Mouse (Mus musculus) large intestine, adult 2 months (tissue): ENCODE results near the gene Aspscr1. TPM values are rescaled to one million over a fixed set of nuclear protein-coding genes. Genes with fewer than 3 reads are reported as not detected.

Experiments
- DNase-seq: peaks from one replicate; pipeline ENCODE4 v3.0.0-alpha.2; 2012; ENCODE audit warnings: low read depth, low spot score
- WGBS: fragments of 180-500 bp; shearing (Covaris S2); methylation state at CpG from one replicate; pipeline ENCODE4 v1.1.7; 2018; 5-methylcytosine and 5-hydroxymethylcytosine counted together
- polyA plus RNA-seq: library from polyadenylated mRNA; depleted of rRNA; stranded (reverse); fragments of >200 nt; gene quantifications from 2 replicates; pipeline ENCODE4 v1.2.3, GENCODE M21; 2012; rRNA removed

Gene Aspscr1
- 74.9 and 88.8 TPM in 2 replicates for polyA plus RNA-seq

- WGBS: under 1% methylated on average over 83 of the region's 83 CpGs
- peak; percentile 69 for DNase-seq
These were observed at the start of gene Aspscr1 for GRCm38 (mm10) chr11:120672687-120673593. Aspscr1 (plus strand) TSS chr11:120672973.

DNA sequence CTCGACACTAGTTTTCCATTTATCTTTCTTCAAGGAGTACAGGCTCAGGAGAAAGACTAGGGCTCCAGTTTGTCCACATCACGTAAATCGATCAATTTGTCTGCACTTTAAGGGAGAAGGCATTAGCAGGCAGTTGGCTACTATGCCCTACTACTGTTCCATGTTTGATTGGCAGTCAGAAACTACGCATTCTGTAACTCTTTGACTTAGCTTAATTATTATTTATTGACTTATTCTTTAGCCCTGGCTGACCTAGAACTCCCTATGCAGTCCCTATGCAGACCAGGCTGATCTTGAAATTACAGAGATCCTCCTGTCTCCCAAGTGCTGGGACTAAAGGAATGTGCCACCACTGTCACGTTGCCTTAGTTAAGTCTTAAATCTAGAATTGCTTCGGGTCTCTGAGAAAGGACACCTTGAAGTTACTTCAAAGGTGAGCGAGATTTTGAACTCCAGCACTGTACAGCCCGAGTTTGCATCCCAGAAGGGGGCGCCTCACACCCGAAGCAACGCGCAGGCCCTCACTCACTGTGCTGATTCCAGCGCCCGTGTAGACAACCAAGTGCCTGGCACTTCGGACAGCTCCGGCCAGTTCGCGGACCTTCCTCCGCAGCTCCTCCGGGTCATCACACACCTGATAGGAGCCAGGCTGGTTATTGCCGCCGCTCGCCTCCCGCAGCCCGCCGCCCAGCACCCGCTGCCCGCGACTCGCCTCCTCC lies 48.7 kb upstream of the Aspscr1 start:
- 10% methylated on average over 30 of the region's 30 CpGs for WGBS
- DNase-seq: no peak

- DNase-seq: no peak
- under 1% methylated on average over 53 of the region's 53 CpGs for WGBS
These were observed 48.1 kb upstream of the Aspscr1 start for GRCm38 (mm10) chr11:120624680-120625111.

DNA sequence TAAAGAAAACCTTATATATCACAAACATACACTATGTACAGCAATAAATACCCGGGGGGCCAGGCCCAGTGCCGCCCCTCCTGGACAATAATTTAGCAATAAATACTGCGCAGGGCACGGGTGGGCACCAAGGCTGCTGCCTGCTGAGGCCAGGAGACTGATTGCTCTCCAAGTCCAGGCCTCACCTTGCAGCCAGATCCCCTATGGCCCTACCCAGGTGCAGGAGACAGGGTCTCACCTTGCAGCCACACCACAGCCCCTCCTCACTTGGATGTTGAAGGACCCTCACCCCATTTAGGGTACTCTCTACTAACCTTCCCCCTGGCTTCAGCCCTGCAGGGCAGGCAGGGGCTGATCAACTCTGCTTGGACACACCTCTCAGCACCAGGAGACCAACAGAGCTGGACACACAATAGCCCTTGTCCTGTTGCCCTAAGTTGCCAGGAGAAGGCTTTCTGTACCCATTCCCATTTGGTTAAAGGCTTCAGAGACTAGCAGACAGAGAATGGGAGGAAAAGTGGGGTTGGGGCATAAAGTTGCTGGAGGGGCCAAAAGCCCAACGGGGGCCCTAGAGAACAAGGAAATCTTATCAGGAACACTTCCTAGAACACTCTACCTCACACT lies 47.5 kb upstream of the Aspscr1 start, which contains the start of gene Sirt7:
Gene Sirt7, minus strand, starts transcription at position 89 of the 624 bp plus-strand sequence.
- WGBS: 8% methylated on average over 5 of the region's 5 CpGs
- DNase-seq: no peak

DNA sequence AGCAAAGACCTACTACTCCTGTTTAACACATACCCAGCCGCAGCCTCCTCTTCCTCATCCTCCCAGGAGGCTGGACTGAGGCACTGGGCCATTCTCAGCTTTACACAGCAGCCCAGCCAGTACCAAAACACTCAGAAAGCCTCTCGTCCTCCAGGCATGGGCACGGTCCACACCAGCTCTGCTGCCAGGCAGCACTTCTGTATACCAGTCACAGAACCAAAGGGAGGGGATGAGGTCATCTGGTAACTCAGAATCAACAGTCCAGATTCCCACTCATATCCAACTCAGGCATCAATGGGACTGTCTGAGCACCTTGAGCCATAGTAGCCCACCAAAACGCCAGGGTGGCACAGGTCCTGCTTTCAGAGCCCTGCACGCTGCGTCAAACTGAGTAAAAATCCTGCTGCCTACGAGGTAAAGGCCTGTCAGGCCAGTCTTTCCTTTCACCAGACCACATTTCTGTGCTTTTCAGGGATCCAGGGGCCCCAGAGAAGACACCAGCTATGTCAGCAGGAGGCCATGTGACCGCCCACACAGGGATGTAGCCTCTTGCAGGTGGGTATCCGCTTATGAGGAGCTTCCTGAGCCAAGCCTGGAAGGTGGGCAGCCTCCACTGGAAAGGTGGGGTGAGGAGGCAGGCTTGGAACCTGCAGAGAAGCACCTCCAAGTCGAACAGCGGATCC lies 45.8 kb upstream of the Aspscr1 start:
- WGBS: 88% methylated on average over 11 of the region's 11 CpGs
- DNase-seq: no peak

DNA sequence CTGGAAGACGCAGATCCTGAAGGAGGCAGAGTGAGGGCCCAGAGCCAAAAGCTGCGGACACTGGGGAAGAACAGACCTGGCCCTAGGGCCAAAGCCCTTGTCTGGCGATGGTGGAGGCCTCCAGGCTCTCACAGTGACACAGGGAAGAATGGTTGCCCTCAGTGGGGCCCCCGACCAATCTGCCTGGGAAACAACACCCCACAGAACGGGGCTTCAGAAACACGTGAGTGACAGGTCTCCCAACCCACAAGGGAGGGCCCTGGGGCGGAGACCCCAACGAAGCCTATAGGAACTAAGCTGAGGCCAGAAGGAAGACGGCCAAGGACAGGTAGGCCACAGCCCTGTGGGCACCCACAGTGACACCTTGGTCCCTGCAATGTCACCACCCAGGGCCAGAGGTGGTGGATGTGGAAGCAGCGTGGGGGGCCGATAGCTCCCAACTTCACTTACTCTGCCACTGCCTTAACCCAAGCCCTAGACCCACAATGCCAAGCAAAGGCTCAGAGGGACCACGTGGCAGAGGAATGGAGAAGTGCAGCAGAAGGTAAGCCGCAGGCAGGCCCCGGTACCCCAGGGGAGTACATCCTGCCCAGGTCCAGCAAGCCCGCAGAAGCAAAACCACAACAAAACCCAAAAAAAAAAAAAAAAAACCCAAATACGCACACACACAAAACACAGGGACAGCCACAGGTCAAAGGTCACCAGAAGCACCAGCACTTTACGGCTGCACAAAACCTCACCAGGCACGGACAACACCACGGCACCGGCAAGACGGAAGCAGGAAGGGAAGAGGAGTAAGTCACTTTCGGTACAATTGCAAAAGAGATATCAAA lies 45.1 kb upstream of the Aspscr1 start:
- WGBS: 73% methylated on average over 22 of the region's 22 CpGs
- DNase-seq: no peak

DNA sequence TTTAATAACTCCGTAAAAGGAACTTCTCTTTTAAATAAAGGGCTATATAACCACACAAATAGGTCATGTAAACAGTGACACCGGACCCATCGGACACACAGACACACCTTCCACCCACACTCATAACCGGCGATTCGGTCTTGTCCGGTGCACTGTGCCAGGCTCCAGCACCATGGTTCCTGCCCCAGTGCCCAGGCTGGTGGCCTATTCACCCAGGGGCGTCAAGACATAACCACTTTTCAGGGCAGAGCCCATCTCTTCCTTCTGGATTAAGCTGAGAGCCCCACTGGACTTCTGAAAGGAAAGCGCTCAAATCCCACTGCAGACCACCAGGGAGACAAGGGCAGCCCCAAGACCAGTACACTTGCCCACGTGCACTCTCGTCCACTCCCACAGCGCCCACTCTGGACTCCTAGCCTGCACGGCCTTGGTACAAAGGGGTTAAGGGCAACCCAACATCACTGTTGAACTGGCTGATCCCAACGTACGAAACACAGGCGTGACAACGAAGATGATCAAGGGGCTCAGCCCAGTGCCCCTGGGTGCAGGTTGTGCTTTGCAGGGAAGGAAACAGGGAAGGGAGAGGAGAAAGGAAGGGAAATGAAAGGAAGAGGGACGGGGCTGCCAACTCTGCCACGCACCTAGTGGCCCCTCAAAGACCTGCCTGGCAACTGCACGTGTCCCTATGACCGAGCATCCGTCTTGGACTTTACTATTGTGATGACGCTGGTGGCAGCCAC lies 44.0 kb upstream of the Aspscr1 start:
- no peak for DNase-seq
- WGBS: 83% methylated on average over 23 of the region's 23 CpGs

- no peak for DNase-seq
These were observed 43.4 kb upstream of the Aspscr1 start for GRCm38 (mm10) chr11:120629341-120629730.

GRCm38 (mm10) chr11:120629911-120630310 lies 42.9 kb upstream of the Aspscr1 start:
- no peak for DNase-seq
- WGBS: 15% methylated on average over 7 of the region's 7 CpGs

More at GRCm38 (mm10) chr11:120629341-120629730, 43.4 kb upstream of the Aspscr1 start:
- 68% methylated on average over 23 of the region's 23 CpGs for WGBS

DNA sequence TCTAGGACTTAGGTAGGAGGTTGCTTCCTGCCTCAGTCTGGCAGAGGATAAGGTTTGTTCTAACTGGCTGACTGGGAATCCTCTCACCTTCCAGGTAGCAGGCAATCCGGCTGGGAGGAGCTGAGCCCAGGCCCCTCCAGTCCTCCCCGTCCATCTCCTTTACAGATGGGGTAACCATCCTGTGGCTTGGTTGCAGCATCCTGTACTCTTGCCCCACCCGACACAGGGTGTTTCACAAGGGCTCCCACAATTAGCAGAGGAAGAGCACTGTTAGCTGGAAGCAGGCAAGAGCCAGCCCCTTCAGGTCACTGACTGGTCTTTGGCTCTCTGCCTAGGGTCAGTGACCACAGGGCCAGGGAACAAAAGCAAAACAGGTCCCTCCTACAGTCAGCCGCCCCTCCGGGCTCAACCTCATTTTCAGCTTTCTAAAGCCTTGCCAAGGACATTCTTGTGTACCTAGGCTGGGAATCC lies 42.3 kb upstream of the Aspscr1 start:
- 16% methylated on average over 5 of the region's 5 CpGs for WGBS
- DNase-seq: no peak

DNA sequence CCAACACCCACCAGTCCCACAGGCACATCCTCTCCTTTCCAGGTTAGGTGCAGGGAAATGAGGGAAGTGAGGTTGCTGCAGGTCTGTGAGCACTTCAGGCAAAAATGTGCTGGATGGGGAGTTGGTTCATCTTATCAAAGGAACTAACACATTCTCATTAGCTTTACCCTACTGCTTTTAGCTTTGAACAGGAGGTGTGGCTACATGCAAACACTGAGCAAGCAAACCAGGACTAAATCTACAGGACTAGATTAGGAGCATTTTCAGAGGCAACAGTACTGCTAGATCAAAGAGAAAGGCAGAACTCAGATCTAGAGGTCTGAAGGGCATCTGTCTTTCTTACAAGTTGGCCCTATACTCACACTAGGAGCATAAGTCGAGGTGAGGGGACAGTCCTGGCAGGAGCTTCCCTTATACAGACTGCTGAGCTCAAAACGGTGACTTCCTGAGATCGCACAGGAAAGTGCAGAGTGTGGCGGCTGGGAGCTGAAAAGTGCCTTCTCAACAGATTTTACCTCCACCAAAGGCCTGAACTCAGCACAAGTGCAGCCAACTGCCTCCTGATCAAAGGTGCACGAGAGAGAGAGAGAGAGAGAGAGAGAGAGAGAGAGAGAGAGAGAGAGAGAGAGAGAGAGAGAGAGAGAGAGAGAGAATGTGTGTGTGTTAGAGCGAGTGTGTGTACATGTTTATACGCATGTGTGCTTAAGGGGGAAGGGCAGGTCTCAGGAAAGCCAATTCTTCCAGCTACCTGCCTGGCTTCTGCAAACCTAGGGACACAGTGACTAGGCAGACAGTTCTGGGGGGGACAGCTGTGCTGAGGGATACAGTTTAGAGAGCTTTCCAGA lies 41.7 kb upstream of the Aspscr1 start:
- WGBS: 16% methylated on average over 7 of the region's 7 CpGs
- DNase-seq: no peak

DNA sequence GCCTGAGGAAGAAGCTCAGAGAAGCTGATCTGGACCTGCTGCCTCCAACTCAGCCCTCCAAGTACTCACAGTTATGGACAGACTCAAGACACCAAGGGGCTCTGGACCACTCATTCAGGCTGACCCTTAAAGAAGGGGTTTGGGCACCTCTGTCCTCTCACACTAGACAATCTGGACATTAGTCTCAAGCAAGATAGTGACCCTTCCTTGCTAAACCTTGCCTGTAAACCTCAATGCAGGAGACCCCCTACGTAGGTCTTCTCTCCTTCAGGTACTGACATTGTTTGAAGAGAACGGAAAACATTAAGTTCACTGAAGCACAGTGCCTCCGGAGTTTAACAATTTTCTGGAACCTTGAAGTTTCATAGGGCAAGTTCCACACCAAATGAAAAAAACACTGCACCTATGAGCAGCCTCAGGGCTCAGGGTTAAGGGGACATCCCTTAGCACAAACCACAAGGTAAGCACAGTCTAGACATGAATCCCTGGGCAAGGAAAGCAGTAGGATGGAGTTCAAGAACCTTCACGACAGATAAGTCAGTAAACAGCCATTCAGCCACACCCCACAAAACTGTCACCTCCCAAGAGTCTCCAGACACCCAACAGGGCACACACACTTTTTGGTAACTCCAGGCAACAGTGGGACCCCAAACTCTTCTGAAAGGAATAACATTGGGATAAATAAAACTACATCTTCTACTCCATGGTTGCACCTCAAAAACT lies 40.9 kb upstream of the Aspscr1 start:
- no peak for DNase-seq
- WGBS: 27% methylated on average over 4 of the region's 4 CpGs

GRCm38 (mm10) chr11:120632559-120633519 lies 39.9 kb upstream of the Aspscr1 start:
- WGBS: under 1% methylated on average over 105 of the region's 116 CpGs
- no peak for DNase-seq

DNA sequence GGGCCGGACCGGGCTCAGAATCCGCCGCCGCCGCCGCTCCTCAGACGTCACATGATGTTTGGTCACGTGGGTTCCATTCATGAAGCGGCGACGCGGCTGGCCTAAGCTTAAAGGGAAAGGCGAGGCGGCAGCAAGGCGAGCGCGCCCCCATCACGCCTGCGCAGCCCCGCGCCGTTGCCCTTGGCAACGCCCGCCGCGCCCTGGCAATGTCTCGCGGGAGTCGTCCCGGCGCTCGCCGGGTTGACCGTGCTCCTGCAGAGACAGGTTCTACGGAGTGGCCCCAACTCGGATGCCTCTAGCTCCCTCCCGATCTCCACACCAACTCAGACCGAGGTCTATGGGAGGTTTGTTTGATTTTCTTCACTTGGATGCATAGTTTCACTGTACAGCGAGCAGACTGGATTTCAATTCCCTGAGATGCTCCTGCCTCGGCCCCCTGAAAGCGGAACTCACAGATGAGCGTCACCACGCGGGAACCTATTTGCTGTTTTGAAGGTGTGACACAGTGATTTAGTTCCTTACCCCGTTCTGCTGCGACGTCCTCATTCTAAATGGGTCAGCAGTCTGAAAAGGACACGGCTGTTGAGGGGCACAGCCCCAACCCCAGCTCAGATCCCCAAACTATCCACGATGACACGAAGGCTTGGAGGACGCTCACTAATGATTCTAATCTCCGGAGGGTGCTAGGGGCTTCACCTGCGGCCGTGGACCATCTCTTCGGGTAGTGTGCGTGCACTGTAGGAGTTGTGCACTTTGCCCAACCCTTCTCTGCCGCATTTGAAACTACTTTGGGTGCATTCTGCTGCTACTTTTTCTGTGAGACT lies 39.0 kb upstream of the Aspscr1 start, which contains the start of gene Mafg:
Gene Mafg, minus strand, starts transcription at position 81 of the 824 bp plus-strand sequence.
- DNase-seq: peak; percentile 87
- WGBS: 12% methylated on average over 50 of the region's 58 CpGs
